Mouse (Mus musculus) kidney, postnatal 4 days (tissue): ENCODE data around the gene Snn.
A peak's percentile ranks its signal among the peaks of the same experiment; 100 is the strongest.
"Not testable (repeated sequence)": the region's sequence is repeated elsewhere in the genome, so short reads cannot be mapped to it uniquely, and the experiment has no call there.

Experiments
- DNase-seq, 2 experiments: peaks; one replicate each; pipeline ENCODE4 v3.0.0; 2021; ENCODE audit warnings: mixed read lengths in 2 of 2

Snn gene

DNA sequence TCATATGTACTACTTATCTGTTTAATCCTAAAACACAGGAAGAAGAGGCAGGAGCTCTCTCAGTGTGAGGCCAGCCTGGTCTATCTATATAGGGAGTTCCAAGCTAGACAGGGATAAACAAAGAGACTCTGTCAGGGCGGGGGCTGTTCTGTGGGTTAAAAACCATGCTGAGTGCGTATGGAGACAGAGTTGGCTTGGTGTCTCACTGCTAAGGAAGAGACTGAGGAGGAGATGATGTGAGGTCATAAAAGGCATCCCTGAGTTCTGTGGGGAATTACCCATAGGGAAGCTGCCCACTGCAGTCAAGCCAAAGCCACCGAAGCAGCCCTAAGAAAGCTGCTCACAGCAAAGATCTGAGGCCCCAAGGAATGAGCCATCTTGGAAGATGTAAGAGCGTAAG lies at the start of gene Snn:
Gene Snn, plus strand, starts transcription at position 301 of the 400 bp plus-strand sequence.
- no peak for DNase-seq

DNA sequence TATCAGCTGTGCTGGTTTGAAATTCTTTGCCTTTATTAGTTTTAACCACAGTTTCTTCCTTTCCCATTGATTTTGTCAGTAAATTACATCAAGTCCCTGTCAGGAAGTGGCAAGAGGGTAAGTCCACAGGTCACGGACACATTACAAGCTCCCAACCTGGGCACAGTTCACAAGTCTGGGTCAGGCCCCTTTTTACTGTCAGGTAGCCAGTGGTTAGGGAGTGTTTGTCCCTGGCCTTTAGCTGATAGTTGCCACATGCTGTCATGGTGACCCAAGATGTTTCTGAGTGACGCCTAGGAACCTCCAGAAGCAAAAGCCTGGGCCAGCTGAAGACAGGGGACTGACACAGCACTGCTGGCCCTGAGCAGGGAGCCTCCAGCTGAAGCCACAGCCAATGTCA lies 49.5 kb upstream of the Snn start:
- no peak for DNase-seq

DNA sequence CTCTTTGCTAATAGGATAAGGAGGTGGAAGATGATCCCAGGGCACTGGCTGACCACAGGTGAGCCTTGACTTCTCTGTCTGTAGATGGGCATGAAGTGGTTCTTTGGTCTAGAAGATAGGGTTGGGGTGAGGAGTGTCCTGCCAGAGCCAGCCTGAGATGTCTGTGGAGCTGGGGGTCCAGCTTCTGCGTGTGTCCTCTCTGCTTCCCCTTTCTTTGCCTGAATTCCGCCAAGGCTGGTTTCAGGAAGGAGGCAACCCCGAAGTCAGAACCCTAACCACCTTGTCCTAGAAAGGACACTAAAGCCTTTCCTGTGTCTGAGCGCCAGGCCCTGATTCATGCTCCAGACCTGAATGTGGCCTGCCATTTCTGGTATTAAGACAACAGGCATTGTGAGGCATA lies 48.8 kb upstream of the Snn start:
- no peak for DNase-seq

DNA sequence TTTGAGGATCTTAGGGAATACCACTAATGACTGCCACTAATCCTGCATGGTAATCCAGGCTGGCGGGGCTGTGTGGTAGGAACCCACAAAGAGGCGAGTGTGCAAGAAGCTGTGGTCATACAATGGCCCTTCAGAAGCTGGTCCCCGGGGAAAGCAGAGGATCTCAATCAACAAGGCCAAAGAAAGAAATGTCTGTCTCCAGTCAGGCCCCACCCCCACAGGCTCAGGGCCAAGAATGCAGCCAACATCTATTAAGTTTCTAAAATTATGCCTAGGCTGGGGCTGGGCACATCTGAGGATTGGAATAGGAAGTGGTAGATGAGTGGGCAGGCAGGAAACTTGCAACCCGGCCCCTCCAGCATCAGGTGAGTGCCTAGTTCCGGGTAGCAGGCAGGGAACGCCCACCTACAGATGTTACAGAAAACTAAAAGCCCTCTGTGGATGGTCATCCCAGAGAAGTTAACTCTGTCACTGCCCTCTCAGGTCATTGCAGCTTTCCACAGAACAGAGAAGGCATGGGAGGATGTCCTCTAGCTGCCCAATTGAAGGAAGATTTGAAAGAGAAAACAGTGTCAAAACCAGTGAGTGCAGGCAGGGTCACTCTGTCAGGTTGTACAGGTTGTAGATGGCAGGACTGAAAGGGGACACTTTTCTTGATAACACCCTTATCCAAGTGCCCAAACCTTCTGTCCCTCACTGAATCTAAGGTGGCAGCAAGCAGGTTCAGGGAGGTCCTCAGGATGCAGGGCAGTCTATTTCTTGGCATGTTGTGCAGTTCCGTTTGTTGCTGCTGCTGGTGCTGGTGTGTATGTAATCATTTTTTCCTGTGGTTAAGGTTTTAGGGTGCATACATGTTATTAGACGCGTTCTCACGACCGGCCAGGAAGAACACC lies 47.9 kb upstream of the Snn start:
- peak; percentile 66 to 78 for DNase-seq

DNA sequence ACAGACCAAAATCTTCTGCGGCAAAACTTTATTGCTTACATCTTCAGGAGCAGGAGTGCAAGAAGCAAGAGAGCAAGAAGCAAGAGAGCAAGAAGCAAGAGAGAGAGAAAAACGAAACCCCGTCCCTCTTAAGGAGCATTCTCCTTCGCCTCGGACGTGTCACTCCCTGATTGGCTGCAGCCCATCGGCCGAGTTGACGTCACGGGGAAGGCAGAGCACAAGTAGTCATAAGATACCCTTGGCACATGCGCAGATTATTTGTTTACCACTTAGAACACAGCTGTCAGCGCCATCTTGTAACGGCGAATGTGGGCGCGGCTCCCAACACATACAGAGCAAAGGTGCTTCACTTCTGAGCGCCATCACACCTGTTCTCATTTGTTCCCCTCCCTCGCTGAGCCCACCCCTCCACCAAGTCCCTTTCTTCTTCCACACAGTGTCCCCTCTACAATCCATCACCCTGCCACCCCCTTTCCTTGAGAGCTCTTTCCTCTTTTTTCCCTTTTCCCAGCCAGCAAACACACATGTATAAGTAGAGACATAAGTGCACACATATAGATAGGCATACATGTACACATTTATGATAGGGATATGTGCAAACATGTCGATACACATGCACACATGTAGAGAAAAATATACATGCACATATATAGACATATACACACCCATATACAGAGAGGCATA lies 47.1 kb upstream of the Snn start:
- DNase-seq = not testable (repeated sequence)

DNA sequence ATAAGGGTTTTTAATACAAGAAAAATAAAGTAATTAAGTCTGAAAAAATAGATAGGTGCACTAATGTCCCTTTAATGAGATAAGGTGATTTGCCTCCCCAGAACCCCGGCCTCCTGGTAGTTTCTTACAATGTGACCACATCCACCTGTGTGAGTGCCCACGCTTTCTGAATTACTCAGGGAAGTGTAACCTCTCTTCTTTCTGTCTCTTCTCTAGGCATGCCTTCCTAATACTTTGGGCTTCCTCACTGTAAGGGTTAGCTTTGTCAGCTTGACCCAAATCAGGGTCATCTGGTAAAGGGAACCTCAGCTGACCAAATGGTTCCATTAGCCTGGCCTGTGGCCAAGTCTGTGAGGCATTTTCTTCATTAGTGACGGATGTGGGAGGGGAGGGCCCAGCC lies 46.3 kb upstream of the Snn start:
- DNase-seq = no peak

DNA sequence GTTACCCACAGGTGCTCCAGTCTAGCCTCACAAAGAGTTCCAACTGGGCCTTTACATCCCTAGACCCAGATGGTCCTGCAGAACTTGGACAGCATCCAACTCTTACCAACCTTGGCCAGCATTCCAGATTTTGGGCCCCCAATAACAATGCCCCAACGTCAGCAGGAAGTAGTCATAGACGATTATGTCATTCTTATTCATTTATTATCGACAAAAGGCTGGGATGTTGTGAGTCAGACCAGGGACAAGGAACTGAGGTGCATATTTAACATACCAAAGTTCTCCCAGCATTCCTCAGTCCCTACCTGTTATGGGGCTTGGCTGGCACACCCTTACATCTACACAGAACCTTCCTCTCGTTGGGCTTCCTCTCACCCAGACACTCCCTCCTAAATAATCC lies 44.4 kb upstream of the Snn start:
- DNase-seq = no peak

DNA sequence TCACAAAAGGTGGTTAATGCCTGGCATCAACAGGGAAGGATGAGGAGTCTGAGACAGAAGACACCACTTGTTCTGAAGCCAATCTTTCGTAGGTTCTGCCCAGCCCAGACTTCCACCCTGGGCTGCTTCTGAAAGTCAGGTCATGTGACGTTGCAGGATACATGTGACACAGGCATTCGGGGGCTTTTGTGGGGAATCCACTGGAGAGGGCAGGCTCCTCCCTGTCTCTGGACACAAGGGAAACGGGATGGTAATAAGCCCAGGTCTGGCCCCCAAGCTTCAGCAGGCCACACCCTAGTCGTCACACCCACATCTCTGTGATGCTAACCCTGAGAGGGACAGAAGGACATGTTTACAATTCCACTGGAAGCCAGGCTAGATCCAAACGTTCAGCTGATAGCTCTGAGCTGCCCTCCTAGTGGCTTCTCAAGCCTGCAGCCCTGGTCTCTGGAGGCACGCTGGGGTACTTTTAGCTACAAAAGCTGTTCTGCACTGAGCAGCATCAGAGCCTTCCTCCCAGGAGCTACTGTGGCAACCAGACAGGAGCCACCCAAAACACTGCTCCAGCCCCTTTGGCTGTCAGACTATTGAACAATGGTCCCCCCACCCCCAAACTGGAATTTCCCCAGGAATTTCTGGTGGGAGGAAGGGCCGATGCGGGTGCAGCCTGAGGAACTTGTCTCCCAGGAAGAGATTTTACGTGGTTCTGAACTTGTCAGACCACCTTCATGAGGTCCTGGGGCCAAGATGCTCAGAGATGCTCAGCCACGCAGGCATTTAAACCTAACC lies 42.7 kb upstream of the Snn start:
- peak in 1 of 2 experiments; percentile 36 for DNase-seq

DNA sequence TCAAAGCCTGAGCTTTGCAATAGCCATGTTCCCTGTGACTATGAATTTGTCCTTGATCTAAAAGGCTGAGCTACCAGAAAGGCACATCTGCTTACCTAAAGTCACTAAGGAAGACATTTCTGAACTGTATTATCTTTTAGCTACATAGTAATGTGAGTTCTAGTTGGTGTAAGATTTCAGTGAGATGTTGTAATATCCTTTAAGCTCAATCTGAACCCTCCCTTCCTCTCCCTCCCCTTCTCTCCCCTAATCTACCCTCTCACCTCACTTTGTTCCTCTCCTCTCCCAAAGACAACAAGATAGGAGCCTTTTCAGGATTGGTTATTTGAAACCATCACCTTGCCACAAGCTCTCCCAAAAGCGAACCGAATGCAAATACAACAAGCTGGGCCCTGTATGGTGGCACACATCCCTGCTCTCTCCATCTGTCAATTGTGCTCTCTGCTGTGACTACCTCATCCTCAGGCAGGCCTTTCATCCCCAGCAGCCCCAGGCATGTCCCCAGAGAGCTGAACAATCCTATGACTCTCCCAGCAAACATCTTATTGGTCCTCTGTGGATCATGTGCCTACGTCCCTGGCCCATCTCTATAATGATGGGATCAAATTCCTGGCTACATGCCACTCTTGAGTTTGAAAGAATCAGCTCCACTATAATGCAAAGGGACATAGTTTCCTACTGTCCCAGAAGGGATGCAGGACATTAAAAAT lies 39.2 kb upstream of the Snn start:
- DNase-seq = no peak

DNA sequence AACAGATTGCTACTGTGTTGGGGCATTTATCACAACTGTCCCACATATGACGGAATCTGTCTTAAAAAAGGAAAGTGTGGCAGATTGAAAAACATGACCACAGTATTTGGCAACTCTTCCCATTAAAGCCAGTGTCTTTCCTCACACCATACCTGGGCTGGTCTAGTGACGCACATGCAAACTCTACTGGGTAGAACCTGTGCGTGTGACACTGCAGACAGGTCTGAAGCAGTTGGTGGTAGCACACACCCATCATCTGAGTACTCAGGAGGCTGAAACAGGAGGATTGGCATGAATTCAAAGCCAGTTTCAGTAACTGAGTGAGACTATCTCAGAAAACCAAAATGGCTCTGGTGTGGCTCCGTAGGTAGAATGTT lies 38.6 kb upstream of the Snn start:
- no peak for DNase-seq

DNA sequence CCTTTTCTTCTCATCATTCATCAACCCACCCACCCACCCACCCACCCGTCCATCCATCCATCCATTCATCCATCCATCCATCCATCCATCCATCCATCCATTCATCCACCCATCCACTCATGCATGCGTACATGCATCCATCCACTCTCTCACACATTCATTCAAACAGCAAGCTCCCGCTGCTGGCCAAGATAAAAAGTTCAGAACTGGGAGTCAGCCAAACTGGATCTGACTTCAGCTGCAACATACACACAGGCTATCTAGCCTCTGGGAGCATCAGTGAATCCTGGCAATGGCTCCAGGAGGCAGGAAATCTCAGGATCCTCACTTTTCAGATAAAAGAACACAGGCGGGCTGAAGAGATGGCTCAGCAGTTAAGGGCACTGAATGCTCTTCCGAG lies 37.1 kb upstream of the Snn start:
- no peak for DNase-seq

DNA sequence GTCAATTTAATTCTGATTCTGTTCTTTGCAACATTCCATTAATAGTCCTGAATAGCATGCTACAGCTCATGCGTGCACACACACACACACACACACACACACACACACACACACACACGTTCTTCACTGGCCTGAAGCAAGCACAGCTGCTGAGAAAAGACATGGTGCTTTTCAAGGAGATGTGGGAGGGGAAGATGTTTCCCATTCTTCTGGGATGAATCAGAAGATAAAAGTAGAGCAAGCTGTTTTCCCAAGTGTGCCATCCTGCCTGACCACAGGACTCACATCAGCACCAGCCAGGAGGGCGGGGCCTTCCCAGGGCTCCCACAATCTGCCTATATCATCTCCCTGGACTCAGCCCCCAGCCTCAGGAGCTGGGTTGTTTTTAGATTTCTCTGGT lies 35.9 kb upstream of the Snn start:
- DNase-seq = peak; percentile 34 to 41

DNA sequence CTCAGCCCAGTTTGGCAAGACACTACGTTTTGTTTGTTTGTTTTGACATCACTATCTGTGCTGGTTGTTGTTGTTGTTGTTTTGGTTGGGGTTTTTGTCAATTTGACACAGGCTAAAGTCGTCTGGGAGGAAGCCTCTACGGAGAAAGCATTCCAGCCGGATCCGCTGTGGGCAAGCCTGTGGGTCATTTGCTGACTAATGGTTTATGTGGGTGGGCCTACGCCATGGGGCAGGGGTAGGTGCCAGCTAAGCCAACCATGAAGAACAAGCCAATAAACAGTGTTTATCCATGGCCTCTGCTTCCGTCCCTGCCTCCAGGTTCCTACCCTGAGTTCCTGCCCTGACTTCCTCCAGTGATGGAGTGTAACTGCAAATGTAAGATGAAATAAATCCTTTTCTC lies 32.5 kb upstream of the Snn start:
- no peak for DNase-seq

DNA sequence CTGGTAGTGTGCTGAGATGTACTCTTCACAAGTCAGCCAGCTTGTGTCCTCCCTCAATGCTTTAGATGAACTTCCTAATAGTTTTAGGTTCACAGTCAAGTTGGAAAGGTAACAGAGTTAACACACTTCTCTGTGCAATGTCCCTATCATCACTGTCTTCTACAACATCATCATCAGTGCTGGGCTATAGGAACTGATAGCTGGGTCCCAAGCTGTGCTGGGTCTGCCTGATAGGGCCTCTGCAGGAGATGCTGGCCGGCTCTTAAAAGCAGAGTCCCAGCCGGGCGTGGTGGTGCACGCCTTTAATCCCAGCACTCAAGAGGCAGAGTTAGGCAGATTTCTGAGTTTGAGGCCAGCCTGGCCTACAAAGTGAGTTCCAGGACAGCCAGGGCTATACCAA lies 29.9 kb upstream of the Snn start:
- no peak for DNase-seq

DNA sequence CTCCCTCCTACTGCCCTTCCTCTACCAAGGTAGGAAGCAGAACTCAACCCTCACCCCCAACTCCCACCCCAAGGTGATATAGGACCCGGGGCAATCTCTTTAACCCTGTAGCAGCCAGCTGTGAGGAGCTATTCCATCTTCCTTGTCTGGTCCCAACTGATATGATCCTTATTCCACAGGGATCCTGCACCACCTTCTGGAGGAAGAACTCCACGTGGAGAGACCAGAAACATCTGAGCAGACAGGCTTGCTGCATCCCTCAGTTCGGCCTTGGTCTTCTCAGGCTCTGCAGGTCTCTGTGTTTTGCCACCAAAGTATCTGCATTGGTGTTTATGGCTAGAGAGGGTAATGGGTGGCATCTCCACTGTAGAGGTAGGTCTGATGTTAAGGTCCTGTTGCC lies 29.4 kb upstream of the Snn start:
- DNase-seq = no peak

DNA sequence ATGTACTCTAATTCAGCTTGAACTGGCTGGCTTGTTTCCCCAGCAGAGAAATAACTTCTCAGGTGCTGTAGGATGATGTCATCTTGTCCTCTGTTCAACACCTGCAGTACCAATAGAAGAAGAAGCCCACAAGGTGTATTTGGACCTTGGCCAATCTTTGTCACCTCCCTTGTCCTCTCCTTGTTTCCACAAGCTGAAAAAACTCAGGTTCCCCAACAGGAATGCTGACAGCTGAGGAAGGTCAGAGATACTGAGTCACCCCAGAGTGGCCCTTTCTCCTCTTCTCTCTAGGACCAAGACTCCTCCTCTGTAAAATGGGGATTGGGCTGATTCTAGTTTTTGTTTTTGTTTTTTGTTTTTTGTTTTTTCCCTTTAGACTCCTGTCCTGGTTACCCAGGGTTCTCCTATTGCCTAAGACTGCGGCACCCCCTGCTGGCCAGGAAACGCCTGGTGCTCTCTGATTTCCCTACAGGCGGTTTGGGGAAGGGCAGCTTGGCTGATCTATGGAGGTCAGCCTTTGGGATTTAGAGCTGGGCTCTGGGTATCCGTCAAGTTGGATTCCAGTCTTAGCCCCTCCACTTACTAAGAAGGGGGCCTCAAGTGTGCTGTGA lies 26.4 kb upstream of the Snn start:
- DNase-seq = peak; percentile 94

DNA sequence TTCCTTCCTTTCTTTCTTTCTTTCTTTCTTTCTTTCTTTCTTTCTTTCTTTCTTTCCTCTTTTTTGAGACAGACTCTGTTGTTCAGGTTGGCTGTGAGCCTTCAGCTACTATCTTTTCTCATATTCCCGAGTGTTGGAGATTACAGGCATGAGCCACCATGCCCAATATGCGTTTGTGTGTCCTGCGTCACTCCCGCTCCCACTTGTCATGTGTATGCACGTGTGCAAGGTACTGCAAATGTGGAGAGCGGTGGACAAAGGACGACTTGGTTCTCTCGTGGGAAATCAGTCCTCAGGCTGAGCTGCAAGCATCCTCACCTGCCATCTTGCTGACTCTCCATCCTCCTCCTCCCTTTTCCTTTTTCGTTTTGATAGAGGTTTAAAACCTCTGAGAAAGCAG lies 25.5 kb upstream of the Snn start:
- no peak for DNase-seq

DNA sequence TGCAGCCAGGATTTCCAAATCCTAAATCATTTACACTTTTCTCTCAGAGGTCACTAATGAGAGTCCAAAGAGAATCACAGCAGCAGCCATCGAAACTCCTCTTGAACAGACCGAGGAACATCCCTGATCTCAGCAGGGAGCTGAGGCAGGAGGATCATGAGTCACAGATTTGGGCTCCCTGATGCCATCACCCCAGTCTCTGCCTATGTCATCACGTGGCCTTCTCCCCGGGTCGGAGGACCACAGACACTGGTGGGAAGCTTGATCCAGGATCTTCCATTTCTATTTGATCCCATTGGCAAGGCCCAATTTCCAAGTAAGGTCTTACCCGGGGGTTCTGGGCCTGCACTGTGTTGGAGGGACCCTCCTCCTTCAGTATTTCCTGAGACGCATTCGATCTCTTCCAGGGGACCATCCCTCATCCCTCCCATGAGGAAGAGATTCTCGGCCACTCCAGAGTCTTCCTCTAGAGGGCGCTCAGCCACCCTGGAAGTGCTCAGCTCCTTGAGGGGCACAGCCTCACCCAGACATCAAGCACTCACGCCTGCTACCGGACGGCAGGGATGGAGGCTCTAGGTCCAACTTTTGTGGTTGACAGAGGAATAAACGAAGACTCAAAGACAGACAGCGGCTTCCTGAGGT lies 24.8 kb upstream of the Snn start:
- DNase-seq = peak; percentile 86 to 88

DNA sequence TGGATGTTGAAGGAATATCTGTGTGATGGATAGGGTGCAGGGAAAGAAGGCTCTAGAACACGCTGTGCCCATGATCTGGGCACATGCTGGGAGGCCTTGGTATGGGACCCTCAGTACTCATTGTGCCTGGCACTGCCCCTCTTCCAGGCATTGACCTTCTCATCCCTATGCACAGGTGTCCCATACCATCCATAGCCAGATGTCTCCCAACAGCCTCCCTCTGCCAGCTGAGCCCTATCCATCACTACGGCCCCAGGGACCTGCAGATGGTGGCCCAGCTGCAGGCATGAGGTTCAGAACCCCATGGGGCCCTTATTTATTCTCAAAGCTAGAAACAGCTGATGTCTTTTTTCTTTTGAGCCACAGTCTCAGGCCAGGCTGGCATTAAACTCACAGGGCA lies 20.1 kb upstream of the Snn start:
- DNase-seq = no peak

DNA sequence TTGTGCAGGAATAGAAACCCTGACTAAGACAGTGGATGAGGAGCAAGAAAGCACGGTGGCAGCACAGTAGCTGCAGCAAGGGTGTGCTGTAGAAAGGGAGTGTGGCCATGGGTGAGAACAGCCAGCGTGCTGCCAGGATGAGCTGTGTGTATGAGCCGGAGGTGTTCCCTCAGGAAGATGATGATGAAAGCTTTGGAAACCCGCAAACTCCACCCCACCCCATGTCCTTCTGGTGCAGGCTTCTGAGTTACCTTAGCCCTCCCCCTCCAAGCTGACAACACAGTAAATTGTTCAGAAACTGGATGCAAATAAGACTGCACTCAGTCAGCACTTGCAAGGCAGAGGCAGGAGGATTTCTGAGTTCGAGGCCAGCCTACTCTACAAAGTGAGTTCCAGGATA lies 17.5 kb upstream of the Snn start:
- no peak for DNase-seq

DNA sequence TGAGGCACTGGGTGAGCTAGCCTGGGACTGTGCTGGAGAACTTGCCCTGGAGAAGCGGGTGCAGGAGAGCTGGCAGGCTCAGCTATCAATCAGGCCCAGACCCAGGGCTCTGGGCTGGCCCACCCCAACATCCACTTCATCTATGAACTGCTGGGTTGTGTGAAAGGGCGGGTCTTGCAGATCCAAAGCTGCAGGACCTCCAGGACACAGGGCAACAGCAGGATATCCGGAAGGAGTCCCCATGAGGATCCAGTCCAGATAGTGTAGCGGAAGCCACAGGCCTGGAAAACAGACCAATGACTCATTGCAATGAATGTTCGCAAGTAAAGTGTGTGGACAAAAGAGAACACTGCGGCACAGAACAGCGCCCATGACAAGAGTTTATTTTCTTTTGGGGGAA lies 14.3 kb upstream of the Snn start:
- no peak for DNase-seq

DNA sequence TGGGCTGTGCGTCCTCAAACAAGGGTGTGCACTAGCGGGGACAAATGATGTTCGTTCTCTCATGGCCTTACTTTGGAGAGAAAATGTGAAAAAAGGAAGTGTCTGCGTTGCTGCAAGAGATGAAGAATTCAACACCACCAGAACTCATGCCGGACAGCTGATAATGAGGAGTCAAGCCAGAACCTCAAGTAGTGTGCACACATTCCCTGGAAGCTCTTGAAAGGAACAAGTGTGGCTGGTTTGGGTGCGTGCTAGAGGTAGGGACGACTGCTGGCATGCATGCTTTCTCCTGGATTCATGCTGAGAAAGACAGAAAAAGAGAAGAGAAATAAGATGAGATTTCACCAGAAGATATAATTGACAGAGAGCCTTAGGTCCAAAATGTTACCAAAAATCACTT lies 13.6 kb upstream of the Snn start:
- DNase-seq = no peak
